Mouse (Mus musculus) spleen, adult 18-20 months (tissue): ENCODE data around the gene Crocc2.

ENCODE experiments used
- DNase-seq, 2 experiments: peaks; one replicate each; pipeline ENCODE4 v3.0.0; 2022; ENCODE audit warnings: mixed read lengths in 2 of 2

The Crocc2 gene

DNA sequence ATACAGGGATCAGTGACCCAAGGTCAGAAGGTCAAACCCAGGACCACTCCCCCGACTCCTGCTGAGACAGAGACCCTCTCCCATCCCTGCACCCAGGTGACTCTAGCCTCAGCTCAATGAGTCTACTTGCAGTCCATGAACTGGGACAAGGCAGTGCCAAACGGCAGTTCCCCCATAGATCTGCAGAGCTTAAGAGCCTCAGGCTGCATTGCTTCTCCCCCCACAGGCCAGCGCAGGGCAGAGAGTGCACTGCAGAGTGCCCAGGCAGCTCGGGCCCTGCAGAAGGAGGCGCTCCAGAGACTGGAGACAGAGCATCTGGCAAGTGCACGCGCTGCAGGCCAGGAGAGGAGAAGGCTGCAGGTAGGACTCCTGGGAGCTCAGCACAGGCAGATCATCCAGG, 49.0 kb downstream of the Crocc2 start:
- no peak for DNase-seq

DNA sequence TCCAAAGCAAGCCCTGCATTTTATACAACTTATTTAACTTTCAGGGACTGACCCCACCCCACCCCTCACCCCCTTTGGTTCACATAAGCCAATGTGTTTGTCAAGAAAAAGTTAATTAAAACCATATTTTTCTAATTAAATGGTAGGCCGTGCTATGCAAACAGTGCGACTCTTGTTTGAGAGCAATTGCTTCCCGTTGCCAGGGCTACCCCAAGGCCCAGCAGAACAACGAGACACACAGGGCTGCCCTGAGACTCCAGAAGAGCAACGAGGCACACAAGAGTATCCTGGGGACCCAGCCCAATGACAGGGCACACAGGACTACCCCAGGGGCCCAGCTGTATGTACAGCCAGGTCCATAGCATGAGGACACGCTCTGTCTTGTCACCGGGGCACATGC, 52.3 kb downstream of the Crocc2 start:
- DNase-seq = no peak

DNA sequence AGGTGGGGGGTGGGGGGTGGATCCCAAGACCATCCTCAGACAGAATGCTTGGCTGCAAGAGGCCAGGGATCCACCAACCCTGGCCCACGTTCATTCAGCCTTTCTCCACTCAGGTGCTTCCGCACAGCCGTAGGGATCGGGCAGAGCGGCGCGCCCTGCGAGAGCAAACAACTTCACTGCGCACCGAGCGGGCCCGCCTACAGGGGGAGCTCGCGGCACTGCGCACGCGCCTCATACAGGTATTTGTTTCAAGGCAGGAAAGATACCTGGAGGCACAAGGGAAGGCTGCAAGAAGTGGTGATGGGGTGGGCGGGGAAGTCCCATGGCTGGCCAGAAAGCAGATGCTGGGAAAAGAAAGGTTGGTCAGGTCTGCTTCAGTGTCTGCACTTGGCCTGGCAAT, 55.4 kb downstream of the Crocc2 start:
- DNase-seq = peak in 1 of 2 experiments; percentile 68

DNA sequence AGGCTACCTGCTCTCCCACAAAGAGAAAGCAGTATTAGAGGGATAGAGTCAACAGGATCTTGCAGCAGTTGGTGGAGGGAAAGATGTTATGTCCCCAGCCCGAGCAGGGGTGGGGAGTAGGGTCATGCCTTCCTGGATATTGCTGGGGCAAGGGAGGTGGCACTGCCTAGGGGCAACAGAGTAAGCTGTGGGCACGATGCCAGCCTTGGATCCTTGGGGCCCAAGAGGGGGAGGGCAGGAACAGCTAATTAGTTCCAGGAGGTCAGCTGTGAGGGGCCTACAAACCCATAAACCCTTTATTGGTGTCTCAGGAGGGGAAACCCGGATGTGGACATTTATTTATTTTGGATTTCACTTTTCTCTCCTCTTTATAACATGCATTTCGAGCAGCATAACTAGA, 56.7 kb downstream of the Crocc2 start:
- no peak for DNase-seq

DNA sequence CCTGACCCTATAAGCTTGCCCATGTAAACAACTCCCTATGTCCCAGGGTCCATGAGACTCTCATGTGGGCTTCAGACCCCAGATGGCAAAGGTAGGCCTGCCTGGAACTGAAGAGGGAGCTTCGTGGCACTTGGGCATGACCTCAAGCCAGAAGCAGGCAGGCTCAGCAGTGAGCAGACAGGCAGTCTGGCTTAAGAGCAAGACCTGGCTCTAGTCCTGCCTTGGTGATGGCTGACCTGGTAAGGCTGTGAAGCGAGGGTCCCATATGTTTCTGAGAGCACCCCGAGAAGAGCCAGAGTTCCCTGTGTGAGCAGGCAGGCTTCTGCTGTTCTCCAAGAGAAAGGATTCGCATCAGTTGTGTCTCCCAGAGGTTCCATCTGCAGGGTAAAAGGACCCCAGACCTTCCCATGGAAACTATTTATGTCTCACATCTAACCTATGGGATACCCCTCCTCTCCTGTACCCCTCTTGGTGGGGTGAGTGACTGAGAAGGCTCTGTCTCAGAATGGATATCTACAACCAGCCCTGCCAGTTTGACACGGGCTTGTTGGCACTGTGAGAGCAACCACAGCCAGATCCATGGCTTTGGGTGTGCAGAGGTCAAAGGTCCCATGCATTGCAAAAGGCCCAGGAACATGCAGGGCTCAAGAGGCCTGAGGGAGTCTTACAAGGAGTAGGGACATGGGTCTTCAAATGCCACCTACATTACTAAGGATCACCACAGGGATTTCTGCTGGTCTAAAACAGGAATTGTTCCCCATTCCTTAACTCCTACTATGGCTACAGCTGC, 57.4 kb downstream of the Crocc2 start:
- DNase-seq = no peak

DNA sequence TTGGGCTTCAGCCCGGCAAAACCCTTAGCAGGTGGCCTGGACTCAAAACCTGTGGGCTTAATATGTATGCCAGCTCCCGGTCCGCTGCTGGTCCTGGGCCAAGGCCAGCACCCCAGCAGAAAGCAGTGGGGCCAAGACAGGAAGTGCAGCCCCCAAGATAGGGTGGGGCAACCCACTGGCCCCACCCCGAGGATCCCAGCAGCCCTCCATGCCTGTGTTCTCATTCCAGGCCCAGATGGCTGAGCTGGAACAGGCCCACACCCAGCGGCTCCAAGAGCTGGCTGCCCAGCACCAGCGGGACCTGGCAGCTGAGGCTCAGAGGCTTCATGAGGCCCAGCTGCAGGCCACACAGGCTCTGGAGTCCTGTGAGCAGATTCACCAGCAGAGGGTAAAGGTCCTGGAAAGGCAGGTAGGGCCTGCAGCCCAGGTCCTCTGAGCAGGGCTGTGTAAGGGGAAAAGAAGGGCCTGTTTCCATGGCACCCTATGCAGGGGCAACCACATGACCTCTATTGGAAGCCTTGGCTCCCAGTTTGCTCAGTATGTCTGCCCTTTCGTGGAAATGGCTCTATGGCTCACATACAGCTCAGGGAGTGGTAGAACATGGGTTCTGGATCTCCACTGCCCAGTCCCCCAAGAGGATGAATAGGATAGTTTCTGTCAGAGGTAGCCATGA, 58.9 kb downstream of the Crocc2 start:
- no peak for DNase-seq

DNA sequence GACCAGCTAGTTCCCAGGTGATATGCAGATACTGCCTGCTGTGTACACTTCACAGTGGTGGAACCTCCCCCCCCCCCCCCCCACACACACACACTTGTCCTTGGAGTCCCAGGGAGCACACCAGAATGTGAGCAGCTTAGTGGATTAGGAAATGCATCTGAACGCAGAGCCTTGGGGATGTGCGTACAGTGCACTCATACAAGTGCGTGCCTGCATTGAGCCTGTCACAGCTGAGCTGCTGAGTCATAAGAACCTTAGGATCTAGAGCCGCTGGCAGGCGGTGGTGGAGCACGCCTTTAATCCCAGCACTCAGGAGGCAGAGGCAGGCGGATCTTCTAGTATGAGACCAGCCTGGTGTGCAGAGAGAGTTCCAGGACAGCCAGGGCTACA, 59.4 kb downstream of the Crocc2 start:
- DNase-seq = no peak

DNA sequence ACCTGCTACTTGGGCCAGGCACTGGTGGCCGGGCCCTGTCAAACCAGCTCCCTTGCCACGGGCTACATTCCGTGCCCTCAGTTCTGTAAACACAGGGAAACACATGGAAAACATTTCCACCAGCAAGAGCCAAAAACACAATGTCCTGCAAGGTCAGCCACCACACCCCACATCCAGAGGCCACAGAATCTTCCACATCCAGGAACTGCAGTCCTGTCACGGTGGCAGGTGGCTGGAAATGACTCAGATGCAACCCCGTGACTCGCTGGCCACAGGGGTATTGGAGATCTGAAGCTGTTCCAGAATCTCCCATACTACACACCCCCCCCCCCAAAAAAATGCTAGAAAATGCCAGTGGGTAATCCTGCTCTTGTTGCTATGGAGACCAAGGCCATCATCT, 60.7 kb downstream of the Crocc2 start:
- no peak for DNase-seq

DNA sequence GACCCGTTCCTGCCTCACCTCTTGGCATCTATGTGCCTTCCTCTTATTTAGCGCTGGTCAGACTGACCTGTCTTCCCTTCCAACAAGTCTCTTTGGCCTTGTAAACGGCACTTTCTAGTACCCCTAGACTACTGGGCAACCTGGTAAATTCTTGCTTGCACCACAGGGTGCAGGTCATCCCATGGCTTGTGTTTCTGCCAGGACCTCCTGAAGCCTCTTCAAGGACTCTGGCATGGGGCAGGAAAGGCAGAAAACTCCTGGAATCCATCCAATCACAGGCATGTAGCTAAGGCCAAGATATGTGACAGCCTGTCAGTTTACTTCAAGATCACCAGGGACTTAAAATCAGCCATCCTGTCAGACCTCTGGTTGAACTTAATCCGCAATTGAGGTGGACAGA, 61.1 kb downstream of the Crocc2 start:
- no peak for DNase-seq

DNA sequence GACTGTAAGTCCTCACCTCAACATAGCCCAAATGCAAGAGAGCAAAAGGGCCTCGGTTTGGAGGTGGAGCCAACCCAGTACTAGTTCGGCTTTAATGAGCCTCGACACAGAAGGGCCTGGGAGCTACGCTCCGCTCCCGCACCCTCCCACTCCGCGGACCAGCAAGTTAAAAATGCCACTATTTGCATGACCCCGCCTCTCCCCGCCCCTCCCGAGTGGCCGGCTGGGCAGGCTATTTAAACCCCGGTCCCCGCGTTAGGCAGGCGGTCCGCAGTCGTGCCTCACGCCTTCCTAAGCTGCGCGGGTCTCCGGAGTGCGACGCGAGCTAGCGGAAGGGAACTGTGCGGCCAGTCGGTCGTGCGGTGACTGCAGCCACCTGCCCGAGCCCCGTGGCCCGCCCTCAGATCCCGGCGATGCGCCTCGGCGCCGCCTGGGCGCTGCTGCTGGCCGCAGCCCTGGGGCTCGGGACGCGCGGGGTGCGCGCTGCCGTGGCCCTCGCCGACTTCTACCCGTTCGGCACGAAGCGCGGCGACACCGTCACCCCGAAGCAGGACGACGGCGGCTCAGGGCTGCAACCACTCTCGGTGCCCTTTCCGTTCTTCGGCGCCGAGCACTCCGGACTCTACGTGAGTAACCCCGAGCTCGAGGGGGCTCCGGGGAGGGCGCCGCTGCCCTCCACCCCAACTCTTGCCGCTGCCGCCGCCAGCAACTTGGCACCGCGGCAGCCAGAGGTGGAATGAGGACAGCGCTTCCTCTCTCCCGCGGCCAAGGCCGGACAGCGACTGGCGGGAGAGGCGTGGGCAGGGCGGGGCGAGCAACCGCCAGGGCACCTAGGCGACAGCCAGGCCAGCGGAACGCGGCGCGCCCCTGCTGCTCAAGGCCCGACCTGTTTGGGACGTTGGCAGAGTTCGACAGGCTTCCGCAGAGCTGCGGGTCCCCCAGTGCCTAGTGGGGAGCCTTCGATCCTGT, 67.3 kb downstream of the Crocc2 start, which contains the start of gene Sned1:
Gene Sned1 (plus strand): TSS at position 266 of the 969 bp plus-strand sequence.
- peak; percentile 66 to 70 for DNase-seq

DNA sequence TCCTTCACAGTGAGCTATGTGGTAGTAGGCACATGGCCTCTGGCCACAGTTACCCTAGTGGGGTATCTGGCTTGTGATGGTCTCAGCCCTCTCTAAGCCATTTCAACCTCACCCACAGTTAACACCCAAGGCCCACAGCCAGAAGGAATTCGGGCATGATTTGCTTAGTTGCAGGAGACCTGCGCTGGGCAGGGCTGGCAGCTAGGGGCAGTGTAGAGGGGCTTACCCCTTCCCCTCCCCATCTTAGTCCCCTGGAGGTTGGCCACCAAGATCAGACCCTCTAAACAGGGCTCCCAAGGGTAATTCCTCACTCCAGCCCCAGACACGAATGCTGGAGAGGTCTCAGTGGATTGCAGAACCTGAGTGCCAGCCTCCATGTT, 68.0 kb downstream of the Crocc2 start:
- no peak for DNase-seq

DNA sequence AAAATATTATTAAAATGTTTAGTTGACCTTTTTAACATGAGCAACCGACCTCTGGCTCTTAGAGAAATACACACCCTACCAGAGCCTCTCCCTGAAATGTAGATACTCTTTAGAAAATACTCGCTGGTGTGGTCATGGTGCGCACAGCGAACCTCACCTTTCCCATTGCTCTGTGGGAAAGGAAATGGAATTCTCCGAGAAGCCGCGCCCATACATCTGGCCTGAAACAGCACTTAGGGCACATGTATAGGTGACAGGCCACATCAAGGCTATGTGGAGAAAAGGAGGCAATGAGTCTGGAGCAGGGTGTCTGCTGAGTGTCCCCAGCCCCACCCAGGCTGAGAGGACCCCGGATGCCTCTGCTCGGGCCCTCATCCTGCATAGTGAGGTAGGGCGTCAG, 69.2 kb downstream of the Crocc2 start:
- no peak for DNase-seq

DNA sequence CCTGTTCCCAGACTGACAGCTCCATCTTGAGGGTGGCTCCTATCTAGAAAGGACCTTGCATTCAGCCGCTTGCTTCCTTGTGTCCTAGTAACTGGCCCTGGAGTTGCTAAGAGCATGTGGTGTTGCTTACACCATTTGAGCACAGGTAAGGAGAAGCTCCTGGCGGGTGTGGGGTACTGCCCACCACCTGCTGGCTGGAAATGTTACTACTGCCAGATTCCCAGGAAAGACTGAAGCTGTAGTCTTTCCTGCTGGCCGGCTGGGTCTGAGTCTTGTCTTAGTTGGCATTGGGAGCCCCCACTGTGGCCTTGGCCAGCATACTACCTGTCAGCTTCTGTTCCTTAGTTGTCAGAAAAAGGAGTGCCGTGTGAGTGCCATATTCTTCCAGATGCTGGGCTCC, 69.7 kb downstream of the Crocc2 start:
- DNase-seq = no peak

DNA sequence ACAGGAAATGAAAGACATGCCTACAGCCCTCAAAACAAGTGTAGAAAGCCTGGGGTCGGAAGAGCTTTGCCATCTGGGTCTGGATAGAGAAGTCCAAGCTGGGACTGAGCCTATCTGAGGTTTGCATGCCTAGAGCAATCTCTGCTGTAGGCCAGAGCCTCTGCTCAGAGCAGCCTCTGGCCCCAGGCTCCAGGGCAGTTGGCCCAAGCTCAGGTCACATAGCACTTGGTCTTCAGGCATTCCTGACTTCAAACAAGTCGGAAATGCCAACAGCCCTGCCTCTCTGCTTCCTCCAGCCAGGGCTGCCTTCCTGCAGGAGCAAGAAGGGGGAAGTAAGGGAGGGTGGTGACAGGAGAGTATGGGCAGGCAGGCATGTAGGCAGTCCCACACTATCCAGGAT, 77.4 kb downstream of the Crocc2 start:
- no peak for DNase-seq

DNA sequence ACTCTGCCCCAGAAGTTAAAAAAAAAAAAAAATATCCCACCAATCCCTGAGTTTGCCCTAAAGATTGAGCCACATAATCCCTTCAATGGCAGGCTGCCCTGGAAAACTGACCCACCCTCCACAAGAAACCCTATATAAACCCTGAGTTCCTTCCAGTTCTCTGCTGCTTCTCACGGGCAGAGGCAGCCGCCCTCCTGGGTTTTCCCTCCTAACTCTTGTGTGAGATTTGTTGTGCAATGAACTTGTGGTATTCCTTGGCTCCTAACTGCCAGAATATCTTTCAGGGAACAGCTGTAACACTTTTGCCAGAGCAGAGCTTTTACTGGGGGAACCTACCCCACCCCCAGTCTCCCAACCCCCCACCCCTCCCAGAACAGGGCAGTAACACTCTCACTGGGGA, 84.1 kb downstream of the Crocc2 start:
- no peak for DNase-seq

DNA sequence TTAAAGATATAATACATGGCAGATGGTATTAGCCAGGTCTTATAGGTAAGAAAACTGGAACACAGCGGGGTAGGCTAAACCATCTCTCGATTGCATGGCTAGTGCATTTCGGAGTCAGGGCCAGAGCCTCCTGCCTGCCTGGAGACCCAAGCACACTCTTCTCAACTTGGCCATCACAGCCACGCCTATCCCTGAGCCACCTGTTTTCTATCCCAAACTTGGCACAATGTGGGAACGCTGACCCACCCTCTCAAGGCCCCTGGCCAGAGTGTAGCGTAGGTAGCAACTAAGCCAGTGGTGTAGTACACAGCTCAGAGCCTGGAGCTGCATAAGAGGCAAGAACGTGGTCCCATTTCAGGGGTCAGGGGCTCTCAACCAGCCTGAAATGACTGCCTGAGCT, 87.2 kb downstream of the Crocc2 start:
- DNase-seq = no peak

DNA sequence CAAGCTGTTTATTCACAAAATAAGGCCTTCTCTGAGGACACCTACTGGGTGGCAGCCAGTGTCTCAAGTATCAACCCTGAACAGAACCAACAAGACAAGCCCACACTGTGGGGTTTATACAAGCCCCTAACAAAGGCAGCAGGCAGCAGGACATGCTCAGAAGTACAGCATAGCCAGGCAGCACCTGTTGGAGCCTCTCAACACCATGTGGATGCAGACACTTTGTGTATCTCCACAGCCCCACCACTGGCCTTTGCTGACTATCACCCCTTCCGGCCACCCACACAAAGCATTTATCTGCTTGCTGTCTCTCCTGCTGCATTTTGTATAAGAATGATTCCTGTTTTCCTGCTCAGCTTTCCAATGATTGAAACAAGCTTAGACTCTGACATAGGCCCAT, 89.0 kb downstream of the Crocc2 start:
- no peak for DNase-seq

DNA sequence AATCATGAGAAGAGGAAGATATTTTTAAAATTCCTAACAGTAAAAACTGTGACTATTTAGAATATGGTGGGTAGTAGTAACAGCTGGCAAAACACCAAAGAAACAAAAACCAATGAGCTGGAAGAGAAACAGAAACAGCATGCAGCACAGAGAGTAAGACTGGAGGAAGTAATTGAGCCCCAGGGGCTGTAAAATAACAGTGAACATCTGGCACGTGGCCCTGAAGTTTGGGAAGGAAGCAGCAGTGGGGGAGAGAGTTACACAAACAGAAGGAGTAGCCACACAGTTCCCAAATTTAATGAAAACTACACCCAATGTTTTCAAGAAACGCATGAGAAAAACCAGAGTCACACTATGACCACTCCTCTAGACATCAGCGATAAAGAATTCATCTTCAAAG, 98.7 kb downstream of the Crocc2 start:
- no peak for DNase-seq

DNA sequence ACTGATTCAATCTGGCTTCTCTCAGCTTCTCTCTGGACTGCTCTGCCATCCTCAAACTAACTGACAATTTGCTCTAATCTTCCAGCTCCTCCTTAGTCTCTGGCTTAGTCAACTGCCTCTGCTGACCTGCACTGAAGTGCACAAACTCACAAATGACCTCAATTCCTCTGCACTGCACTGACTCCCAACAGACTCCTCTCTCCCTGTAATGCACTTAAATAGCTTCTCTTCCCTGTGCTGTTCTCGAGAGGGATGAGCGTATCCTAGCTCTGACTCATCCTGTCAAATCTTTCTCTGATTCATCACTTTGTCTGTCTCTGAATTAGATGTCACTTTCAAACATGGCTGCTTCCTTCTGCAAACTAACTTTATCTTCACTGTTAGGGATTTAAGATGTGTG, 99.7 kb downstream of the Crocc2 start:
- no peak for DNase-seq

DNA sequence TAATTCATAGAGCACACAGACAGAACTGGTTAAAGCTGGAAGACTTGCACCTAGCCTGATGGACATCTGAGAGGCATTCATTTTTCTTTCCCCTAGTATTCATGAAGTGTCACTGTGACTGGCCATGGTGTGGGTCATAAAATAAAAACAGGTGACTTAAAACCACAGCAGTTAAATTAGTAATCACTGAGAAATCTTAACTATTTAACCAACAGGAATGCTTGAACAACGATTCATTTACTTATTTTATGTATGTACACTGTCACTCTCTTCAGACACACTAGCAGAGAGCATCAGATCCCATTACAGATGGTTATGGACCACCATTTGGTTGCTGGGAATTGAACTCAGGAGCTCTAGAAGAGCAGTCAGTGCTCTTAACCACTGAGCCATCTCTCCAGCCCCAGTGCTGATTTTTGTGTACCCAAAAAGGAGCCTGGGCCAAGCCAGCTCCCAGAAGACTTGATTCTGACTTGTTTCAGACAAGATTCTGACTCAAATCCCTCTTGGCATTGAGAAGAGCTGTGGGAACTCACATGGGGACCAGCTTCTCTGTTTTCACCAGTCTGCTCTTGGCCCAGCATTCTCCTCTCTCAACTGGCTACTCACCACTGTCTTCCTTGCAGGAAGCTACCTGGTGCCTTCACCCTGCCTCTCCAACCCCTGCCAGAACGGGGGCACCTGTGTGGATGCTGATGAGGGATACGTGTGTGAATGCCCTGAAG, 102.2 kb downstream of the Crocc2 start:
- no peak for DNase-seq

DNA sequence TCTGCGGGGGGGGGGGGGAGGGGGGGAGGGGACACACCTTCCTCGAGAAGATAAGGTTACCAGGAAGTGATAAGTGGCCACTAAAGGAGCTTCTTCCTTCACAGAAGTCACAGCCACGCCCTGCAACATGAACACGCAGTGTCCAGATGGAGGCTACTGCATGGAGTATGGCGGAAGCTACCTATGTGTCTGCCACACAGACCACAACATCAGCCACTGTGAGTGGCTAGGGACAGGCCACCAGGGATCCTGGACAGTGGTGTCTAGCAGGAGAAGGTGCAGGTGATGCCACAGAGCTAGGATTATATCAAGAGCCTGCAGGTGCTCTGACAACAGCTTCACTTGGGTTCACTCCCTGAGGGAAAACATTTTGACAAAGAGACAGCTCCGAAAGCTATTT, 103.2 kb downstream of the Crocc2 start:
- no peak for DNase-seq

DNA sequence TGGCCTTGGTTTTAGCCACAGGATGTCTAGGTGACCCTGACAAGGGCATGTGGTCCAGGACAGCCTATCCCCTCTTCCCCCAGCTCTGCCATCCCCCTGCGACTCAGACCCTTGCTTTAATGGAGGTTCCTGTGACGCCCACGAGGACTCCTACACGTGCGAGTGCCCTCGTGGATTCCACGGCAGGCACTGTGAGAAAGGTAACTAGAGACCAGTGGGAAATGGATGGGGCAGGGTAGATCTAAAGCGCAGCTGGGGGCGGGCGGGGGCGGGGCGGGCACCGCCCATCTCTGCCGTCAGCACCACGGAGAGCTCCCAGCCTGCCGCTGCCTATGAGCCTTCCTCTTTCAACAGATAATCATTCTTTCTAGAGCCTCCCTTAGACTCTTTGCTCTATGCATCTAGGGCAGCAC, 103.9 kb downstream of the Crocc2 start:
- no peak for DNase-seq

DNA sequence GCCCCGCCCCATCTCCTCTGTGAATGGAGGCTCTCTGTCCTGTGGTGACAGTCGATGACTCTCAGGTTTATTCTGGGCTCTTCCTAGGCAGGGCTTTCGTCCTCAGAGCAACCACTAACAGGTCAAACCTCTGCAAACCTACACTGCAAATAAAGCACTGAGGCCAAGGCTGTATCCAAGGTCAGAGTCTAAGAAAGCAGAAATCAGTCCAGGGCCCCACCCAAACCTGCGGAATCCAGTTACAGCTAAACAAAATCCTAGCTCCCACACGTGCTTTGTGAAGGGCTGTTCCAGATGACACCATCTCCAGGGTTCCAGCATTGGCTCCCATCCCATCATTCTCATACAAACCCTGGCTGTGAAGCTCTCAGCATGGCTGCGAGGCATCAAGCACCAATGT, 107.0 kb downstream of the Crocc2 start:
- DNase-seq = no peak
